Mouse (Mus musculus): ENCODE measurements around the gene Prkcsh.

Prkcsh gene

DNA sequence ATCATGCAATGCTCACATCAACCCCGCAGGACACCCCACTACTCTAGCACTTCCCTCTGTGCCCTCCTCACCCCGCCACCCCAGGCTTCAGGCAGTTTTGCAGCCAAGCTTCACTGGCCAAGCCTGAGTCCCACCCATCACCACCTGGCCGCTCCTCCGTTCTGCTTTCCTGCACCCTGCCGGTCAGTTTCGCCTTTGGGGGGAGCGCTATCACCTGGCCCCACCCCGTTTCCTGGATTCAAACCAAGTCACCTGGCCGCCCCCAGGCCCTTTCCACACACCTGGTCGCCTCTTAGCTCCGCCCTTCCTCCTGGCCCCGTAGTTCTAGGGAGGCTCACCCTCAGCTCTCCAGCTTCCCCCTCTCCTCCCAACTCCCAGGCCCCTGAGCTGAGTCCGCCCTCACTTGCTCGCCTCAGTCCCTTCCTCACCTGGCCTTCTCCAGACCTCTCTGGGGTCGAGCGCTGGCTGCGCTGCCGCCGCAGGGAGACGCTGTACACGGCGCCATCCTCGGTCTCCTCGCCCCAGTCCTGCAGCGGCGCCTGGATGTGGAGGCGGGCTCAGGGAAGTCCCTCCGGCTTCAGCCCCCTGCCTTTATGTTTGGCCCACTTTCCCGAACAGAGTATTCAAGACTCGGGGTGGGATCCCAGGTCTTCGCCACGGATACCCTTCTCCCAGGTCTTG, 14.0 kb upstream of the Prkcsh start:
- DNase-seq, result peak; percentile 85

- DNase-seq, result peak; percentile 81
These were observed 13.1 kb upstream of the Prkcsh start, which contains the start of gene Rgl3 for GRCm38 (mm10) chr9:21989230-21990110. Gene Rgl3 (minus strand): TSS chr9:21989446.

GRCm38 (mm10) chr9:21992227-21992626, 10.4 kb upstream of the Prkcsh start:
- peak; percentile 57 for DNase-seq

GRCm38 (mm10) chr9:21996178-21996867, 6.3 kb upstream of the Prkcsh start:
- DNase-seq, result no peak

DNA sequence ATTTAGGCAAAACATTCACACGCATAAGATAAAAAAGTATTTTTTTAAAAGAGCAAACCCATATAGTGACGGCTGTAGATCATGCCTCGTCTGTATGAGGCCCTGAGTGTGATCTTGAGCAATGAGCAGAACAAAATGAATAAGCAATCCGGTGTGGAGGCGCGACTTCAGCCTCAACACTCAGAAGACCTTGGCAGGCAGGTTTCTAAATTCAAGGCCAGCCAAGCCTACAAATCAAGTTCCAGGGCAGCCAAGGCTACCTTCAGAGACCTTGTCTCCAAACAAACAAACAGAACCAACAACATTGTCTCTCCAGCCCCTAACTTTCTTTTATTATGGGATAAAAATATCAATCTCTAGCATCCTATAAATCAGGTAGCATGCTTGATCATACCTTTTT, 2.3 kb upstream of the Prkcsh start:
- no peak for DNase-seq

GRCm38 (mm10) chr9:22001633-22002032, 973 bp upstream of the Prkcsh start:
- DNase-seq, result no peak

GRCm38 (mm10) chr9:22003163-22003554, 553 bp downstream of the Prkcsh start:
- DNase-seq, result no peak

DNA sequence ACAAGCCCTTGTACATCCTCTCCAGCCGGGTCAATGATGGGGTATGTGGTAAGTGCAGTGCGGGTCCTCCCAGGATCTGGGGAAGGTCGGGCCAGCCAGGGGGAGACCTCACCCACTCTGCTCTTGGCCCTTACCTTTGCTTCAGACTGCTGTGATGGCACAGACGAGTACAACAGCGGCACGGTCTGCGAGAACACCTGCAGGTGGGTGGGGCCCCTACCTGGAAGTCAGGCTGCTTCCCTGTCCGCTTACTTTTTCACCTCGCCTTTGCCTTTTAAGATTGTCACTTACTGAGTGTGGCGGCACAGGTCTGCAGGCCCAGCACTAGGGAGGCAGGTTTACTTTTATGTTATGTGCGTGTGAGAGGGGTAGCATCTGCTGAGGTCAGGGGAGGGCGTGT, 1.9 kb downstream of the Prkcsh start:
- DNase-seq, result no peak

GRCm38 (mm10) chr9:22011055-22011454, 8.4 kb downstream of the Prkcsh start:
- DNase-seq, result no peak

- no peak for DNase-seq
These were observed 10.1 kb downstream of the Prkcsh start for GRCm38 (mm10) chr9:22012731-22013130.

DNA sequence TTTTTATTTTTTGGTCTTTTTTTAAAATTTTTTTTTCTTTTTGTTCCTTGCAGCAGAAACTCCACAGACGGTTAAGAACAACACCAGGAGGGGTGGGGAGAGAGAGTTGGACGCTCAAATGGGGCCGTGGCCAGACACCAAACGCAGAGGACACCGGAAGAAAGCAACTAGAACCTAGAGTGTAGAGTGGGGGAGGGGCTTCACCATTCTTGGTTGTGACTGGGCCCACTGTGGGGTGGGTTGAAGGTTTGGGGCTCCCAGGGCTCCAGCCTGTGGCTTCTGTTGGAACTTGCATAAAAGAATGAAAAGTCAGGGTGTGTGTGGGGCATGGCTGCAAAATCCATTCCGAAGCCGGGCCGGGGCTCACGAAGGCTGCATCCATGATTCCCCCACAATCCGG, 13.6 kb downstream of the Prkcsh start:
- DNase-seq, result no peak

DNA sequence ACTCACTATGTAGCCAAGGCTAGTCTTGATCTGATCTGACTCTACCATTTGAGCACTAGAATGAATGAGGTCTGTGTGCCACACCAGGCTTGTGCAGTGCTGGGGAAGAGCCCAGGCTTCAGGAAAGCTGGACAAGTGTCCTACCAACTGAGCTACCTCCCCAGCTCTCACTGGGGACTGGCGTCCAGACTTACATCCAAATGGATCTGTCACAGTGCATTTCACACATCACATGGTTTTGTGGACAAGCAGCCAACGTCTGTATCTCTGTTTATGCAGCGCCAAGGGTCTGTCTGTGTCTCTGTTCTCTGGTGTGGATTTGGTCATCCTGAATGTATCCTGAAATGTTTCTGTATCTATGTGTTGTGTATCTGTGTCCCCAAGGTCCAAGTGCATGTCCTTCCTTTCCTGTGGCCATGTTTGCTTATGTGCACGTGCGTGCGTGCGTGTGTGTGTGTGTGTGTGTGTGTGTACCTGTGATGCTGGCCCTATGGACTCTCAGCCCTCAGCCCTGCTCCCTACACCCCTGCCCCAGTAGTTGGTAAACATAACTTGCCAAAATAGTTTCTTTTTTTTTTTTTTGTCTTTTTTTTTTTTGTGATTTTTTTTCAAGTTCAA, 14.7 kb downstream of the Prkcsh start:
- no peak for DNase-seq

DNA sequence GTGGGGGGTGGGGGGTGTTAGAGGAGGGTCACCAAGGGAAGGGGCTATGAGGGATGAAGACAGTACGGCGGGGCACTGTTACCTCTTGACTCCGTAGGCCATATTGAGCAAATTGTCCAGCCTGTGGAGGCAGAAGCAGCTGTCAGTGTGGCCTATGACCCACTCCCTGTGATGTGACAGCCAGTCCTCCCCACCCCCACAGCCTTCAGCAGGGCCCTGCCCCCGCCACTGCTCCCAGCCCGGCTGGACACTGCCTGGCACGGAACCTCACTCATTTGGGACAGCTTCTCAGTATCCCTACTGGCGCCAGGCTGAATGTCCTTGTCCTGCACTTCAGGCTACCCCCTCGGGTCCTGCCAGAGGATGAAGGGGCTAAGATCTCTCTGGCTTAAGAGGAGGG, 22.0 kb downstream of the Prkcsh start:
- DNase-seq, result no peak

GRCm38 (mm10) chr9:22028467-22028866, 25.9 kb downstream of the Prkcsh start:
- no peak for DNase-seq

- DNase-seq, result no peak
These were observed 27.8 kb downstream of the Prkcsh start for GRCm38 (mm10) chr9:22030386-22030785.

- DNase-seq, result no peak
These were observed 32.9 kb downstream of the Prkcsh start for GRCm38 (mm10) chr9:22035300-22036044.

DNA sequence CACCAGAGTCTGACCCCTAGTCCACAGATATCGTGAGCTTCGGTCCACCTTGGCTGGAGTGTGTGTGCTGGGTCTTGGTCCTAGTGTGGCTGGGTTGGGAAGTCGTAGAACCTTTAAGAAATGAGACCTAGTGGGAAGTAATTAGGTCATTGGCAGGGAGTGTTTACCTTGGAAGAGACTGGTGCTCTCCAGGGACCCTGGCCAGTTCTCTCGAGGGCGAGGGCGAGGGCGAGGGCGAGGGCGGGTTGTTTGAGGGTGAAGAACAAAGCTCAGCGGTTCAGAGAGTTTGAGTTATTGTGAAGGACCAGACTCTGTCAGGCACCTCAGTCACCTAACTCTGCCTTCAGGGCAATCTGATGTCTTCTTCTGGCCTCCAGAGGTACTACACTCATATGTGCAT, 35.2 kb downstream of the Prkcsh start:
- no peak for DNase-seq

DNA sequence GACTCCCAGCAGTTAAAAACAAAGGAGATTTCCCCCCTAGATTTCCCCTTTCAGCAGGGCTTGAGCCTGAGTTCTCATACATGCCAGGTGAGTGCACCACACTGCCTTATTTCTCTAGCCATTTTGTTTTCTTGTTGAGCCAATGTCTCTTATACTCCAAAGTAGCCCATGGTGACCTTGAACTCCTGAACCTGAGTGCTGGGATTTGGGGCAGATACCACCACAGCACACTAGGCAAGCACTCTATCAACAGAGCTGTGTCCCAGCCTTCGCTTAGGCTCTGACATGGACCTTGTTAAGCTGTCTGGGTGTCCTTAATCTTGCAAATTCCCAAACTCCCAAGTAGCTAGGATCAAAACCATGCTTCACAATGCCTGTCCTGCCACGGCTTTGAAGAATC, 39.2 kb downstream of the Prkcsh start:
- DNase-seq, result no peak

DNA sequence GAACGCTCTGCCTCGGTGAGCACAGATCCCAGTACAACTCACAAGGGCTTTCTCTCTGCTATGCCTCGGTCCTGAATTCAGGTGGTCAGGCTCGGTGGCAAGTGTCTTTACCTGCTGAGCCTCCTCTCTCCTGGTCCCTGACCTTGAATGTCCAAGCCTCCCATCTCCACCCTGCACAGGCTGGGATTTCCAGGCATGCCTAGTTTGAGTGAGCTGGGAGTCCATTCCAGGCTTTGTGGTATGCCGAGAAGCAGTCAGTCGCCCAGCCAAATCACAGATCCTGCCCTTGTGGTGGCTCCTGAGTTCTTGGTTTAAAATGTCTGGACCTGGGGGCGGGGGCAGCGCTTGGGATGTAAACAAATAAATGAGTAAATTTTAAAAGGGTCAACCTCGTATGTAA, 44.7 kb downstream of the Prkcsh start:
- DNase-seq, result no peak

DNA sequence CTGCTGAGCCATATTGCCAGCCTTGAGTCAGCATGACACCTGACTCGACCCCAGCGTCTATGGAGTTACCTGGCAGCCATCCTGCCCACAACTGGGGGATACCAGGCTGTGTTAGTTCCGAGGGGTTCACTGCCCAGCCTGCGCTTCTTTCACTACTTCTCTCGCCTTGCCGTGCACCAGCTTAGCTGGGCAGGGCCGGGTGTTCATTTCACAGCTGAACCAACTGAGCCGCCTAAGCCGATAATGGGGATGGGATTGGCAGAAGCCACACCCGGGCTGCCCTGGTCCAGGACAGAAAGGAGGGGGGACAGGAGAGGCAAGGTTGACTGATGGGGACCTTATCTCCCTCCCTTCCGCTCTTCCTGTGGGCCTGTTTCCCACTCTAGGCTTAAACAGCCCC, 46.7 kb downstream of the Prkcsh start:
- no peak for DNase-seq

- DNase-seq, result no peak
These were observed 47.2 kb downstream of the Prkcsh start for GRCm38 (mm10) chr9:22049721-22050270.

DNA sequence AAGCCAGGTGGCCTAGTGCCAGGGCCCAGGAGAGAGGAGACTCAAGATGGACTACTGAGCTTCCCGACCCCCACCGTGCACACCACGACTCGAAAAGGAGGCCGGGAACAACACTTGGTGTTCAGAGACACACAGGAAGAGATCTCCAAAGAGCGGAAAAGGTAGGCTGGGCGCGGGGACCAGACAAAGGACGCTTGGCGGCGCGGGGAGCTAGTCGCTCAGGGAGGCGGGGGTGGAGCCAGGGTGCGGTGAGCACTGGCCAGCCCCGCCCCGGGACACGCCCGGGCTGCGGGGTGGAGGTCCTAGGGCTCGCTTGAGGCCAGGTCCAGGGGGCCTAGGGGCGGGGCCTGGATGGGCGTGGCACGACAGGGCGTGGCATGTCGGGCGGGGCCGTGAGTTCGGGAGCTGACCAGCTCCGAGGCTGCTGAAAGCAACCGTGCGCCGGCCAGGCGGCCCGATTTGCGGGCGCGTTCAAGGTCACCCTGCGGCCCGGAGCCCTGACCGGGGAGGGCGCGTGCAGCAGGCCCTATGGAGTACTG, 47.8 kb downstream of the Prkcsh start:
- peak; percentile 53 for DNase-seq
